Mouse (Mus musculus) neural tube, embryonic 14.5 days (tissue): ENCODE results near the gene Fibp. TPM values are rescaled to one million over a fixed set of nuclear protein-coding genes. Genes with fewer than 3 reads are reported as not detected.
"Not testable (repeated sequence)": the region's sequence is repeated elsewhere in the genome, so short reads cannot be mapped to it uniquely, and the experiment has no call there.

Experiments
- ATAC-seq: fragments of 200-750 bp; cut with Nextera tagmentation; 2 replicates; pipeline ENCODE4 v1.8.0; 2017; ENCODE audit warnings: low read depth, mild to moderate bottlenecking, moderate TSS enrichment, moderate library complexity
- H3K27ac ChIP-seq: fragments of 300-500 bp; sonication (generic); 2 replicates; pipeline ENCODE4 v1.5.1; 2014; ENCODE audit warnings: low read depth, mild to moderate bottlenecking, control low read depth, low read length, moderate library complexity, mixed read lengths
- H3K27me3 ChIP-seq: fragments of 300-500 bp; sonication (generic); 2 replicates; pipeline ENCODE4 v1.6.1; 2014; ENCODE audit warnings: low read length; ENCODE audit not compliant: control insufficient read depth, insufficient read depth
- H3K36me3 ChIP-seq: fragments of 300-500 bp; sonication (generic); 2 replicates; pipeline ENCODE4 v1.6.1; 2014; ENCODE audit warnings: low read length, mixed read lengths; ENCODE audit not compliant: control insufficient read depth, insufficient read depth
- H3K4me1 ChIP-seq: fragments of 300-500 bp; sonication (generic); 2 replicates; pipeline ENCODE4 v1.6.1; 2014; ENCODE audit warnings: low read length; ENCODE audit not compliant: control insufficient read depth, insufficient read depth
- H3K4me2 ChIP-seq: fragments of 300-500 bp; sonication (generic); 2 replicates; pipeline ENCODE4 v1.6.1; 2014; ENCODE audit warnings: mild to moderate bottlenecking, low read depth, low read length, control low read depth
- H3K4me3 ChIP-seq: fragments of 300-500 bp; sonication (generic); 2 replicates; pipeline ENCODE4 v1.5.1; 2014; ENCODE audit warnings: low read depth, low read length, control low read depth, mixed read lengths
- H3K9ac ChIP-seq: fragments of 300-500 bp; sonication (generic); replicated peaks from 2 replicates; pipeline ENCODE4 v1.6.1; 2014; ENCODE audit warnings: low read depth, mild to moderate bottlenecking, control low read depth, low read length, mixed read lengths
- H3K9me3 ChIP-seq: fragments of 300-500 bp; sonication (generic); 2 replicates; pipeline ENCODE4 v1.6.1; 2016; ENCODE audit warnings: low read length; ENCODE audit not compliant: control insufficient read depth
- WGBS: fragments of 180-500 bp; shearing (Covaris S2); extraction: QIAGEN DNeasy Blood & Tissue Kit; methylation state at CpG from one replicate; pipeline ENCODE4 v1.1.7; 2014; 5-methylcytosine and 5-hydroxymethylcytosine counted together
- polyA plus RNA-seq: library from polyadenylated mRNA; unstranded; fragments of >200 nt; fragmentation: Nextera tagmentation; extraction: Ambion mirVana; gene quantifications from 2 replicates; pipeline ENCODE4 v1.2.1, GENCODE M21; 2014

Fibp gene
- polyA plus RNA-seq, 1 experiment from 2014 or later: 179 TPM

DNA sequence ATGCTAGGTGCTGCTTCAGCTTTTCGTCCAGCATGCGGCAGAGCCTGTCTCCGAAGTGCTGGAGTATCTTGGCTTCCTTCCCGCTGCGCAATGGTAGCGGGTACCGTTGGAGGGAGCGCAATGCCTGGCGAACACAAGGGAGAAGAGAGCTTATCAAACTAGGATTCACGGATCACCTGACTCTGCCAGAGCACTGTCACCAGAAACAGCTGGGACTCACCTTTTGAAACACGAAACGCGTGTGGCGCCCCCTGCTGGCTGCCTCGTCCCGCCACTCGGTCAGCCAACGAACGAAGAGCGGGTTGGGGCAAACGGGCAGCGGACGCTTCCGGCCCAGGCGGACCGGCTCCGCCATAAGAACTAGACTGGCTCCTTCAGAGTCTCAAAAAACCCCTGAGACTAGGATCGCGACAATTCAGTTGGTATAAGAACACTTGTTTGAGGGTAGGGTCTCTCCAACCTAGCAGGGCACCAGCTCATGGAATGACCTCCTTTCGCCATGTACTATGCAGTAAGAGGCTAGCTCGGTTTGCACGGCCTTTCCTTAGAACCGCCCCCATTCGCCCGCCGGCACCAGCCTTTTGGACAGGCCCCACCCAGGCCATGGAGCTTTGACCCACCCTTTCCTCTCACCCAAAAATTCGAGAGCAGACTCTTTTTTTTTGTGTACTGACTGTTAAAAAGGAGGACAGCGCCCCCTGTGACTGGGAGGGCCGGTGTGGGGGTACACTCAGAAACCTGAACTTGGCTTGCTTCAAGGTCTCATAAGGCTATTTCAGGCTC, 27.5 kb downstream of the Fibp start, which contains the start of gene Mus81:
Gene Mus81 (minus strand): TSS at position 635 of the 783 bp plus-strand sequence.
- Histone ChIP-seq H3K4me3 (peak within 1 kb of the TSS; percentile 42), H3K27me3 (no peaks in the 10 kb centered on the region), H3K4me1 (peaks cover 25% of the 10 kb centered on the region; the same call in 1 of the 2 replicates), H3K36me3 (peaks cover 25% of the 10 kb centered on the region), H3K4me2 (peak within 1 kb of the TSS; percentile 58), H3K9ac (peak within 1 kb of the TSS; percentile 62), H3K9me3 (no peaks in the 10 kb centered on the region), H3K27ac (peak within 1 kb of the TSS; percentile 90)
- WGBS: under 1% methylated on average over 39 of the region's 39 CpGs
- ATAC-seq: peak; percentile 50

DNA sequence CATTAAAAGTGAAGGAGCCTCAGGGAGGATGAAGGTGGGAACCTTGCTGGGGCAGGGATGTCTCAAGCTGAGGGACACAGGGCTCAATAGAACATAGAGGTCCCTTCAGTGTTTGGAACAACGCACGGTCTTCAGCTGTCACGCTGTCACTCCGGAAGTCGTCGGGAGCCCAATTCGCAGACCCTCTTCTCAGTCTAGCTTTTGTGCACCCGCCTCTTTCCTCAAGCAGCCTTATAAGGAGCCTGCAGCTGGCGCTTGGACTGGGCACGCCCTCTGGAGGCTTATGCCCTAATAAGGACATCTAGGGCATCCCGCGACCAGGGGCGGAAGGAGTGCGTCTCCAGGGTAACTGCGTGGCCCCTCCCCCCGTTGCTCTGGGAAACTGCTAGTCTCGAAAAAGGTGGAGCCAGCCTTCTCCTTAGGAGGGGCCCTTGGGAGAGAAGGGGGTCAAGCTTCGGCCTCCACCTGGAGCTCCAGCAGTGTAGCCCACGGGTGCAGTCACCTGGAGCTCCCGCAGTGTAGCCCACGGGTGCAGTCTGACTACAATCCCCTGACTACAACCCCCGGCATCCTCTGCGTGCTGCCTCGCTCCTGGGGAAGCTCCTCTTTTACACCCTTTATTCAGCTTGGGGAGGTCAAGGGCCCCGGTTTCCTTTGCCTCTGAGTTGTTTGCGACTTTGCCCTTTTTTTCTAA, 28.6 kb downstream of the Fibp start:
- Histone ChIP-seq H3K9ac (peak overlapping the region; percentile 5; the same call in 1 of the 2 replicates), H3K36me3 (peaks cover 27% of the 10 kb centered on the region), H3K27ac (peak overlapping the region; percentile 90), H3K4me3 (peak overlapping the region; percentile 42), H3K27me3 (no peaks in the 10 kb centered on the region), H3K9me3 (no peaks in the 10 kb centered on the region), H3K4me2 (peak overlapping the region; percentile 58), H3K4me1 (peaks cover 27% of the 10 kb centered on the region; the same call in 1 of the 2 replicates)
- peak; percentile 68 for ATAC-seq
- under 1% methylated on average over 26 of the region's 26 CpGs for WGBS

DNA sequence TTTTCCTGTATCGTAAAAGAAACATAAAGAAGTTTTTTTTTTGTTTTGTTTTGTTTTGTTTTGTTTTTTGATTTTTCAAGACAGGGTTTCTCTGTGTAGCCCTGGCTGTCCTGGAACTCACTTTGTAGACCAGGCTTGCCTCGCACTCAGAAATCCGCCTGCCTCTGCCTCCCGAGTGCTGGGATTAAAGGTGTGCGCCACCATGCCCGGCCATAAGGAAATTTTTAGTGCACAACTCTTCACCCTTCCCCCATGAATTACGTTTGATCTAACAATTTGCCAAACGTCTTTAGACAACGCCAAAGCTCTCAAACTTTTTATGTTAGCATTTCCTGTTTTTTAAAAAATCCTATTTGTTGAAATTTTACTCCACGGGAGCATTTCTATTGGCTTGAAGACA, 29.3 kb downstream of the Fibp start:
- peaks cover 27% of the 10 kb centered on the region; the same call in 1 of the 2 replicates for H3K4me1 ChIP-seq
- WGBS: 54% methylated on average over 10 of the region's 10 CpGs

DNA sequence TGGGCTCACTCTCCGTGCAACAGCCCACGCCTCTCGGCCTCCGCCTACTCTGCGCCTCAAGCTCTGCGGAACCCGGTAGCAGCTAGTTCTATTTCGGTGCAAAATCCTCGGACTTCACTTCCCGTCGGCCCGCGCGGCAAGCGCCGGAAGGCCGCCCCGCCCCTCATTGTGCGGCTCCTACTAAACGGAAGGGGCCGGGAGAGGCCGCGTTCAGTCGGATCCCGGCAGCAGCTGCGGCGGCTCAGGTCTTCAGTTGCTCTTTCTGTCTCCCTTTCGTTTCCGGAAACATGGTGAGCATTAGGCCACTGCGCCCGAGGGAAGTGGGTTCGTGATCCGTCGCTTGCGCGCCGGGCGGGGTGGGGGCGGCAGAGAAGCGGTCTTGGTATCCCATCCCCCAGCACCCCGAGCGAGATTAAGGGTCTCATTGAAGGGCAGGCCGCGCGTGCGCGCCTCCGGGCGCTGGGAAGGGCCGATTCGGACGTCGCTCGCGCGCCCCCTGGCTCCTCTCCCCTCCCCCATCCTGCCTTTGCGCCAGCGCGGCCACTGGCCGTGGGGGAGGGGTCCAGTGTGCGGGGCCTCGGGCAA, 30.0 kb downstream of the Fibp start, which contains the start of gene Cfl1:
Gene Cfl1 (plus strand): TSS at position 143 of the 585 bp plus-strand sequence.
- Histone ChIP-seq H3K4me1 (peaks cover 27% of the 10 kb centered on the region; the same call in 1 of the 2 replicates), H3K27ac (peak within 1 kb of the TSS; percentile 97), H3K4me3 (peak within 1 kb of the TSS; percentile 93), H3K27me3 (no peaks in the 10 kb centered on the region), H3K36me3 (peaks cover 32% of the 10 kb centered on the region), H3K9me3 (no peaks in the 10 kb centered on the region), H3K4me2 (peak within 1 kb of the TSS; percentile 89), H3K9ac (peak within 1 kb of the TSS; percentile 93)
- WGBS: under 1% methylated on average over 52 of the region's 62 CpGs
- peak; percentile 69 for ATAC-seq

More for the DNA sequence above, 29.3 kb downstream of the Fibp start:
- not testable (repeated sequence) for H3K9ac ChIP-seq, H3K9me3 ChIP-seq, H3K27me3 ChIP-seq, ATAC-seq
- peak overlapping the region; percentile 58 for H3K4me2 ChIP-seq
- H3K36me3 ChIP-seq: peaks cover 32% of the 10 kb centered on the region
- H3K27ac ChIP-seq: peak overlapping the region; percentile 97
- peak overlapping the region; percentile 93 for H3K4me3 ChIP-seq

DNA sequence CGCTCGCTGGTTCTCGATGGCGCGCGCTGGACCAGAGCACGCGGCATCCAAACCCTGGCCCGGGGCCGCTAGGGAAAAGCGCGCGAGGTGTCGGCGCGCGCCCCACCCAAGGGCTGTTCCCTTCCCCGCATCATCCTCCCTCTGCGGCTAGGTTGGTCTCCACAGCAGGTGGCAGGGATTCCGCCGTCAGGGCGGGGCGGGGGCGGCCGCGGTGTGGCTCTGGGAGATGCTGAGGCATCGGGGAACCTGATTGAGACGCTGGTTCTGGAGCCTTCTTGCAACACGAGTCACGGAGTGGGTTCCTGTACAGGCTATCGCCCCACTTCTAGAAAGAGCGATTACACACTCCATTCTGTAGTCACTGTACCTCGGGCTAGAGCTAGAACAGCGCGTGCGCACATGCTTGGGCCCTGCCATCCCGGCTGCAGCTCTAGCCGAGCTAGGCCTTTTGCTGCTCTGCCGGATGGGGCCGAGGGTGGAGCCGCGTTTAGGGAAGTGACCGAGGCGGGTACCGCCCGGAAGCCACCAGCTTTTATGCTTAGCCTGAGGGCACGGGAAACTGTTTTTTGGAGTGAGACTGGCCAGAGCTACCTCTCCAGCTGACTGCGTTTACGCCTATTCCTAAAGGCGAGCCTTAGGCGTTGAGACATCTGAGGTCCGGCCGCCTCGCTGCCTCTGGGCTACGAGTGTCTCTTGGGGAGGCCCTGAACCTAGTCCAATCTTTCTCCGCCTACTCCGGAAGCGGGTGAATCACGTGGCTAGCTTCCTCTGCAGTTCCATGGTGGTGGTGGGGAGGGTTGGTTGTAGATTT, 30.7 kb downstream of the Fibp start:
- Histone ChIP-seq H3K27me3 (no peaks in the 10 kb centered on the region), H3K27ac (peak overlapping the region; percentile 97), H3K4me1 (peaks cover 27% of the 10 kb centered on the region; the same call in 1 of the 2 replicates), H3K4me2 (peak overlapping the region; percentile 89), H3K36me3 (peaks cover 37% of the 10 kb centered on the region), H3K4me3 (peak overlapping the region; percentile 93), H3K9me3 (no peaks in the 10 kb centered on the region), H3K9ac (peak overlapping the region; percentile 93)
- peak; percentile 23 for ATAC-seq
- WGBS: under 1% methylated on average over 59 of the region's 59 CpGs

DNA sequence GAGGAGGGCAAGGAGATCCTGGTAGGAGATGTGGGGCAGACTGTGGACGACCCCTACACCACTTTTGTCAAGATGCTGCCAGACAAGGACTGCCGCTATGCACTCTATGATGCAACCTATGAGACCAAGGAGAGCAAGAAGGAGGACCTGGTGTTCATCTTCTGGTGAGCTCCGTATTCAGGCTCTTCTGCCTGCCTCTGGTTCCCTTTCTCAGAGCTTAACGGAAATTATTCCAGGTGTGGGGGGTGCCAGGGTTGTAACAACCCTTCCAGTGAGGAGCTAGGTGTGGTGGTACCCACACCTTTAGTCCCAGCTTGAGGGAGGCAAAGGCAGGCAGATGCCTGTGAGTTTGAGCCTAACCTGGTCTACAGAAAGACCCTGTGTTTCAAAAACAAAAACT, 32.2 kb downstream of the Fibp start:
- Histone ChIP-seq H3K27me3 (no peaks in the 10 kb centered on the region), H3K4me2 (no peak overlapping the region), H3K4me1 (peaks cover 20% of the 10 kb centered on the region; the same call in 1 of the 2 replicates), H3K9ac (no peak overlapping the region), H3K9me3 (no peaks in the 10 kb centered on the region), H3K27ac (no peak overlapping the region), H3K36me3 (peaks cover 51% of the 10 kb centered on the region), H3K4me3 (no peak overlapping the region)
- ATAC-seq: no peak
- 91% methylated on average over 4 of the region's 4 CpGs for WGBS

DNA sequence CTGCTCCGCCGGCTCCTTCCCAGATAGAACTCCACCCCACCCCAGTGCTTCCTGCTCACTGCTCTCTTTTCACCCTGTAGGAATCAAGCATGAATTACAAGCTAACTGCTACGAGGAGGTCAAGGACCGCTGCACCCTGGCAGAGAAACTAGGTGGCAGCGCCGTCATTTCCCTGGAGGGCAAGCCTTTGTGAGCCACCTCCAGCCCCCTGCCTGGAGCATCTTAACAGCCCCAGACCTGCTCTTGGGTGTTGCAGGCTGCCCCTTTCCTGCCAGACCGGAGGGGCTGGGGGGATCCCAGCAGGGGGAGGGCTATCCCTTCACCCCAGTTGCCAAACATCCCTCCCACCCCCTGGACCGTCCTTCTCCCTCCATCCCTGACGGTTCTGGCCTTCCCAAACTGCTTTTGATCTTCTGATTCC, 32.9 kb downstream of the Fibp start:
- H3K4me2 ChIP-seq, H3K9me3 ChIP-seq, H3K9ac ChIP-seq, H3K27me3 ChIP-seq, ATAC-seq, H3K27ac ChIP-seq, H3K4me3 ChIP-seq: not testable (repeated sequence)
- Histone ChIP-seq H3K4me1 (peaks cover 20% of the 10 kb centered on the region; the same call in 1 of the 2 replicates), H3K36me3 (peaks cover 54% of the 10 kb centered on the region)
- WGBS: 51% methylated on average over 9 of the region's 9 CpGs

DNA sequence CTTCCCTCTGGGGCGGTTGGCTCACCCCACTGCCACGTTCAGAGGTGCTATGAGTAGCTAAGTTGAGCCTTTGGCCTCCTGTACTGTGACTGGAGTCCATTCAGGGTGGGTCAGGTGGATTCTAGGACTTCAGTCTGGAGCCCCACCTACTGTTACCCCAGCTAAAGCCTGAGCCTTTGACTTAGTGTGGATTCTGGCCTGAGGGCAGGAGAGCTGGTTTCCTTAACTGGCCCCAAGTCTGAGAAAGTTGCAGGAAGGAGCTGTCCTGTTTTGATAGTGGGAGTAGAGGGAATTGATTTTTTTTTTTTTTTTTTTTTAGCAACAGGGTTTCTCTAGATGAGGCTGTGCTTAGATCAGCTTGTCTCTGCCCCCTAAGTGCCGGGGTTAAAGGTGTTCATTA, 33.9 kb downstream of the Fibp start:
- ATAC-seq: no peak
- H3K9me3 ChIP-seq: no peaks in the 10 kb centered on the region
- H3K27me3 ChIP-seq: no peaks in the 10 kb centered on the region
- 91% methylated on average over 3 of the region's 3 CpGs for WGBS
- H3K36me3 ChIP-seq: peaks cover 54% of the 10 kb centered on the region
- no peak overlapping the region for H3K4me3 ChIP-seq
- H3K9ac ChIP-seq: no peak overlapping the region
- H3K4me1 ChIP-seq: peaks cover 18% of the 10 kb centered on the region; the same call in 1 of the 2 replicates
- no peak overlapping the region for H3K4me2 ChIP-seq
- H3K27ac ChIP-seq: no peak overlapping the region
